Mouse (Mus musculus): ENCODE data around the gene Pbx1.

- TF ChIP-seq CTCF (IDR thresholded peaks at IDR 0.05; ENCODE audit: insufficient read depth, low read depth, low read length) (no peak), POLR2A (IDR thresholded peaks at IDR 0.05; ENCODE audit: insufficient read depth, low read depth, low read length) (no peak)
Observed at GRCm38 (mm10) chr1:168355985-168356556, 76.0 kb downstream of the Pbx1 start.
